Mouse (Mus musculus): Measurements from ENCODE around the gene Crip1. TPM values are rescaled to one million over a fixed set of nuclear protein-coding genes. Genes with fewer than 3 reads are reported as not detected.
A peak's percentile ranks its signal among the peaks of the same experiment; 100 is the strongest.

Gene Crip1
- total and polyA plus RNA-seq, 2 experiments from 2014 or later: 15.4 to 35.8 TPM

DNA sequence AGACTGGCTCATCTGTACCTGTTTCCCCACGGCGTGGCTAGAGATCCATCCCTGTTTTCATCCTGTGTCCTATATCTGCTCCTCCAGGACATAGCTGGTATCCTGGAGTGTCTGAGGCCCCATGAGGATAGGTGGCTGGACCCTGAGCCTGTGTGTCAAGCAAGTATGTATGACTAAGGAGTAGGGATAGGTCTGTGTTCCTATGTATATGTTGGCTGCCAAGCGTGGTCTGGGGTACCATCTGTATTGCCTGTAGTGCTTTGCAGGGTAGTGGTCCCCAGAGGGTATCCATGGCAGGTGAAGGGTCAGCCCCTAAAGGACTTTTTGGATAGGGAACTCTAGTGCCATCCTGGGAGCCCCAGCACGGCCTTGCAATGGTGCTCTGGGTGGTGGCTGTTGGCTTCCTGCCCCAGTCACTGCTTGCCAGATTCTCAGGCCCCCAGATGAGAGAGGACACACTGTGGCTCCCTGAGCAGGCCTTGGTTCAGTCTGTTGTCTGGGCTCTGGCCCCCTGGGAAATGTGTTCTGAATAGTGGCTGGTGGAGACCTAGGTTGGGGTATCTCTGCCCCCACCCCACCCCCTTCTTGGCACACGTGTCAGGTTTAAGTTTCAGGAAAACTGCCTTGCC lies 45.6 kb upstream of the Crip1 start:
- 66% methylated on average over 5 of the region's 5 CpGs for WGBS
- H3K4me3 ChIP-seq (ENCODE audit: low read length): no peak overlapping the region
- H3K9me3 ChIP-seq (ENCODE audit: low read length): no peaks in the 10 kb centered on the region
- H3K27ac ChIP-seq: peak overlapping the region; percentile 3; the same call in 1 of the 2 replicates
- no peak overlapping the region for H3K9ac ChIP-seq (replicated peaks; ENCODE audit: low read length)
- no peak for TF ChIP-seq CTCF (IDR thresholded peaks at IDR 0.05; ENCODE audit: low read depth)
- DNase-seq (ENCODE audit: low spot score) (peak; percentile 53), ATAC-seq (no peak)
- H3K27me3 ChIP-seq (ENCODE audit: insufficient read depth, low read length): no peaks in the 10 kb centered on the region
- peaks cover 30% of the 10 kb centered on the region for H3K4me1 ChIP-seq (ENCODE audit: insufficient read depth, low read length)
- H3K4me2 ChIP-seq (ENCODE audit: low read depth, low read length): 0 out of 2 replicates have a peak overlapping the region, but pooled peaks have one; percentile 3
- no peaks in the 10 kb centered on the region for H3K36me3 ChIP-seq (ENCODE audit: insufficient read depth, low read length)

DNA sequence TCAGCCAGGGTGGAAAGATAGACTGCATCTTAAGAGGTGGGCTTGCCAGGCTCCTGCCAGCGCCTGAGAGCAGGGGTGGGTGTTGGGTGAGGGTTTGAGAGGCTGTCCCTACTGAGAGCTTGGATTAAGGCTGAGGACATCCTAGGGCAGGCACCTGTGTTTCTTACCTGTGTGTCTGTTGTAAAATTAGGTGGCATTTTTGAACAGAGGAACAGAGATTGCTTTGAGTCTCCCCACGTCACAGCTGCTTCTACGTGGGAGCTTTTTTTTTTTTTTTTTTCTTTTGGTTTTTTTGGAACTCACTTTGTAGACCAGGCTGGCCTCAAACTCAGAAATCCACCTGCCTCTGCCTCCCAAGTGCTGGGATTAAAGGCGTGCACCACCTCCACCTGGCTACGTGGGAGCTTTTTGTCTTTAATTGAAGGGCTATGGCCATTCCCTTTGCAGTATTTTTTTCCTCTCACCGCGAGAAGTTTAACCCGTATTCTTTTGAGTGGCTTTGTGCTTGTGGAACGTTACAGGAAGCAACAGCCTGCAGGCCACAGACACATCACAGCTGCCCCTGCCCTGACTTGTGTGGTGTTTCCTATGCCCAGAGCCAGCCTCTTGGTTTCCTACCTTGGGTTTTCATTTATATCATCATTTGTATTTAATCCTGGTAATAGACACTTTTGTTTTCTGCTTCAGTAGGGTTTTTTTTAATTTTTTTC lies 44.7 kb upstream of the Crip1 start:
- Histone ChIP-seq H3K4me3 (ENCODE audit: low read length) (no peak overlapping the region), H3K4me2 (ENCODE audit: low read depth, low read length) (no peak overlapping the region), H3K36me3 (ENCODE audit: insufficient read depth, low read length) (no peaks in the 10 kb centered on the region), H3K27ac (peak overlapping the region; percentile 3; the same call in 1 of the 2 replicates), H3K9ac (replicated peaks; ENCODE audit: low read length) (no peak overlapping the region), H3K27me3 (ENCODE audit: insufficient read depth, low read length) (no peaks in the 10 kb centered on the region), H3K9me3 (ENCODE audit: low read length) (no peaks in the 10 kb centered on the region), H3K4me1 (ENCODE audit: insufficient read depth, low read length) (peaks cover 30% of the 10 kb centered on the region)
- TF ChIP-seq CTCF (IDR thresholded peaks at IDR 0.05; ENCODE audit: low read depth): no peak
- DNase-seq (ENCODE audit: low spot score): no peak
- ATAC-seq: no peak
- WGBS: 78% methylated on average over 9 of the region's 9 CpGs

DNA sequence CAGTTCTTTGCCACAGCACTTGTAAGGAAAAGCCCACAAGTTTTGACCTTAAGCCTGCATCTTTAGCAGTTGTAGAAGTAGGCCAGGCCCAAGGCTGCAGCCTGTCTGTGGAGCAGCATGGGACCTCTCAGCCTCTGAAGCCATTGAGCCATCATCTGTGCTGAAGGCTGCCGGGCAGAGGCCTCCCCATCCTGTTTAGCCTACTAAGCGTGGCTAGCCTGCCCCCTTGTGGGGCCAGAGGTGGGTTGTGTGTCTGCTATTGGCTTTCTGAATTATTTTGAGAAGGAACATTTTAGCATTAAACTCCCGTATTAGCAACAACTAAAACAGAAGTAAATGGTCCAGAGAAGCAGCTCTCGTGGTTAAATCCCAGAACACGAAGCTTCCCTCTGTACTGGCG lies 43.7 kb upstream of the Crip1 start:
- TF ChIP-seq CTCF (IDR thresholded peaks at IDR 0.05; ENCODE audit: low read depth): peak; percentile 73
- H3K4me2 ChIP-seq (ENCODE audit: low read depth, low read length): no peak overlapping the region
- ATAC-seq (peak; percentile 54), DNase-seq (ENCODE audit: low spot score) (peak; percentile 81)
- H3K27me3 ChIP-seq (ENCODE audit: insufficient read depth, low read length): no peaks in the 10 kb centered on the region
- no peak overlapping the region for H3K9ac ChIP-seq (replicated peaks; ENCODE audit: low read length)
- no peaks in the 10 kb centered on the region for H3K9me3 ChIP-seq (ENCODE audit: low read length)
- H3K4me1 ChIP-seq (ENCODE audit: insufficient read depth, low read length): peaks cover 23% of the 10 kb centered on the region
- H3K36me3 ChIP-seq (ENCODE audit: insufficient read depth, low read length): no peaks in the 10 kb centered on the region
- WGBS: 57% methylated on average over 6 of the region's 6 CpGs
- no peak overlapping the region for H3K4me3 ChIP-seq (ENCODE audit: low read length)
- no peak overlapping the region; the same call in 1 of the 2 replicates for H3K27ac ChIP-seq

DNA sequence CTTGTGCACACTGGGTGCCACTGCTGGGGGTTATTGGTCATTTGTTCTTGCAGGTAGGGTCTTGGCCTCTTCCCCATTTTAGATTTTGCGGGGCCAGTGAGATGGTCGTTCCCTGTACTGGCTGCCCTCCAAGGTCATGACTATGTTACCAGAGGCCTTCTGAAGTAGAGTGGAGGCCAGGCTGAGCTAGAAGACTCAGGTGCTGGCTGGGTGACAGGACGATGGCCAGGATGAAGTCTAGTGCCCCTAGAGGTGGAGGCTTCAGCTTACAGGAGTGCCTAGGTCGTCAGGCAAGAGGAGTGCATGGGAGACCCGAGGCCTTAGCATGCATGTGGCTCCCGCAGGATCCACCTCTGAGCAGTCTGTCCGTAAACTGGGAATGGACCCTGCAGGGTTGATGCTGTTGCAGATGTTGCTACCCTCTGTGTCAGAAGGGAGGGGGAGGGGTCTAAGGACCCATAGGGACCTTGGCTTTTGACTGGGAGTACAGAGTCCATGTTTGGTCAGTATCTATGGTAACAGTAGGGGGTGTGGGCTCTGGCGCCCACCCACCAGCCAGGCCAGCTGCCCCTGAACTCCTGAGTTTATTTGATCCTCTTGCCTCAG lies 42.2 kb upstream of the Crip1 start:
- 82% methylated on average over 8 of the region's 8 CpGs for WGBS

DNA sequence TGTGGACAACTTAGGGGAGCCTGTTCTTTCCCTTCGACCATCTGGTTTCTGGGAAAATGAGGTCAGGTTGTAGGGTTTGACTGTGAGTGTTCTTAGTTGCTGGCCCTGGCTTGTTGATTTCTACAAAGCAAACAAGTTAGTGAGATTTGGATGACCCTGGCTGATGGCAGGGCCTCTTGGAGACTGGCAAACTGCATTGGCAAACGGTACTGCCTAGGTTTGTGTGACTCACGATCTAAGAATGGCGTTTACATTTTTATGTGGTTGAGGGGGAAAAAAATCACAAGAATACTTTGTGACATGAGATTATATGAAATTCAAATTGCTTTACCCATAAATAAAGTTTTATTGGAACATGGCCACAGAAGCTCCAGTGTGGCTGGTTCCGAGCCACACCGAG lies 39.7 kb upstream of the Crip1 start:
- DNase-seq (ENCODE audit: low spot score): no peak
- peaks cover 3% of the 10 kb centered on the region; the same call in 1 of the 2 replicates for H3K4me1 ChIP-seq (ENCODE audit: insufficient read depth, low read length)
- no peaks in the 10 kb centered on the region for H3K36me3 ChIP-seq (ENCODE audit: insufficient read depth, low read length)

More for the DNA sequence above, 42.2 kb upstream of the Crip1 start:
- no peak overlapping the region for H3K9ac ChIP-seq (replicated peaks; ENCODE audit: low read length)
- no peaks in the 10 kb centered on the region for H3K36me3 ChIP-seq (ENCODE audit: insufficient read depth, low read length)
- H3K27me3 ChIP-seq (ENCODE audit: insufficient read depth, low read length): no peaks in the 10 kb centered on the region
- no peak overlapping the region for H3K4me3 ChIP-seq (ENCODE audit: low read length)
- DNase-seq (ENCODE audit: low spot score): no peak
- TF ChIP-seq CTCF (IDR thresholded peaks at IDR 0.05; ENCODE audit: low read depth): peak; percentile 52
- no peaks in the 10 kb centered on the region for H3K9me3 ChIP-seq (ENCODE audit: low read length)
- no peak overlapping the region for H3K27ac ChIP-seq
- ATAC-seq: no peak
- no peak overlapping the region for H3K4me2 ChIP-seq (ENCODE audit: low read depth, low read length)
- H3K4me1 ChIP-seq (ENCODE audit: insufficient read depth, low read length): peaks cover 21% of the 10 kb centered on the region

DNA sequence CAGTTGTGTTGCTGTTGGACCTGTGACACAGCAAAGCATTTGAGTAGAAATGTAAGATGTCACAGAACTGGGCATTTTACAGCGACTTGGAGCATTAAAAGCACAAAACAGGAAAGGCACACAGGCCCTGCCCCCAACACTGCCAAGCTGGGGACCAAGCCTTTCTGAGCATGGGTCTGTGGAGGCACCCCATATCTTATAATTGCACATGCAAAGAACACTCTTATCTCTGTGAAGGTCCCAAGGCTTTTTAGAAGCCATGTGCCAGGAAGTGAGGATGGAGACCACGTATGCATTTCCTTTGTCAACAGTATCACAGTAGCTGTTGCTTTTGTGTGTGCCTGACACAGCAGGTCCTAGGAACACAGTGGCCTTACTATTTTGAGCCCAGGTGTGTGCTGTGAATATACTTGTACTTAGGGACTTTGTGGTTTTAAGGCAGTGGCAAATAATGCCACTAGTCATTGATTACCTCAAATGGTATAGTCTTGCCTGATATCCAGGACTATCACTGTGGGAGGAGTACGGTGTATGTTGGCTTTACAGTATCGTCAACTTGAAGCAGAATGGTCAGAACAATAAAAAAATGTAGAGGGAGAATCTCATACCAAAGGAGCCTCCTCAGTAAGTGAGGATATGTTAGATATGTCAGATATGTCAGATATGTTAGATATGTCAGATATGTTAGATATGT lies 38.5 kb upstream of the Crip1 start:
- Histone ChIP-seq H3K4me3 (ENCODE audit: low read length) (no peak overlapping the region), H3K9ac (replicated peaks; ENCODE audit: low read length) (no peak overlapping the region), H3K36me3 (ENCODE audit: insufficient read depth, low read length) (no peaks in the 10 kb centered on the region), H3K27ac (no peak overlapping the region), H3K27me3 (ENCODE audit: insufficient read depth, low read length) (no peaks in the 10 kb centered on the region), H3K4me2 (ENCODE audit: low read depth, low read length) (no peak overlapping the region), H3K4me1 (ENCODE audit: insufficient read depth, low read length) (peaks cover 3% of the 10 kb centered on the region; the same call in 1 of the 2 replicates), H3K9me3 (ENCODE audit: low read length) (no peaks in the 10 kb centered on the region)
- no peak for TF ChIP-seq CTCF (IDR thresholded peaks at IDR 0.05; ENCODE audit: low read depth)
- ATAC-seq (no peak), DNase-seq (ENCODE audit: low spot score) (no peak)
- WGBS: 79% methylated on average over 4 of the region's 4 CpGs

More for the DNA sequence above, 39.7 kb upstream of the Crip1 start:
- H3K27ac ChIP-seq: no peak overlapping the region
- TF ChIP-seq CTCF (IDR thresholded peaks at IDR 0.05; ENCODE audit: low read depth): no peak
- no peak overlapping the region for H3K4me3 ChIP-seq (ENCODE audit: low read length)
- H3K27me3 ChIP-seq (ENCODE audit: insufficient read depth, low read length): no peaks in the 10 kb centered on the region
- no peak overlapping the region for H3K4me2 ChIP-seq (ENCODE audit: low read depth, low read length)
- H3K9me3 ChIP-seq (ENCODE audit: low read length): no peaks in the 10 kb centered on the region
- ATAC-seq: no peak
- 82% methylated on average over 6 of the region's 6 CpGs for WGBS
- no peak overlapping the region for H3K9ac ChIP-seq (replicated peaks; ENCODE audit: low read length)

Measured in hindbrain, postnatal 0 days (tissue).